Comparison of ENCODE assay signal across 8 mouse cellular contexts in the genomic region with DNA sequence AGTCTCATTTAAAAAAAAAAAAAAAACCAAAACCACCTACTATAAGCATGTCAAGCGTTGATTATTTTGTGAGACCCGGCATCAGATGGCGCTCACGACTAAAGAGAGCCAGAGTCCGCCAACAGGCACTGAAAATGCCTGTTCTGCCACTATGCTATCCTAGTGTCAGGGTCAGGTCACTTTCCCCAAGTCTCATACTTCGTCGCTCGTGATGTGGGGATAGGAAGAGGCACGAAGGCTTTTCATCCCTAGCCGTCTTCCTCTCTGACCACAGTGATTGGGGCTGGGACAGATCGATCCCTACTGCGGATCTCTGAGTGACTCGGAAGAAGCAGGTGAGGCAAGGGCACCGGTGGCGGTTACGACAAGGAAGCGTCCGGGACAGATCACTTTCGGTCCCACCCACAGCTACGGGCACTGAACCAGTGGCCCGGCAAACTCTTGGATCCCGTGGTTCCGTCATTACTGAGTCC. TPM values are rescaled to one million over a fixed set of nuclear protein-coding genes. Genes with fewer than 3 reads are reported as not detected.
A peak's percentile ranks its signal among the peaks of the same experiment; 100 is the strongest.
DNase-seq lines count a peak whose midpoint lies in the region; ATAC-seq and TF ChIP-seq lines count a peak whose summit lies in the region.

No protein-coding gene starts in this region.

- no peaks in the 10 kb centered on the region for H3K27me3 ChIP-seq in heart, postnatal 0 days (ENCODE audit: control insufficient read depth, insufficient read depth, low read length)
- H3K27me3 ChIP-seq in liver, embryonic 14.5 days (ENCODE audit: control insufficient read depth, insufficient read depth, low read length) = no peaks in the 10 kb centered on the region
- H3K27me3 ChIP-seq in testis, adult 2 months (ENCODE audit: control insufficient read depth, insufficient read depth, low read length) = no peaks in the 10 kb centered on the region

- TF ChIP-seq CTCF in bone marrow, adult 2 months (IDR thresholded peaks at IDR 0.05; ENCODE audit: control insufficient read depth, insufficient read depth, low read length) = peak; percentile 61
- TF ChIP-seq CTCF in heart, postnatal 0 days (IDR thresholded peaks at IDR 0.05; ENCODE audit: low read depth) = peak; percentile 71
- peak; percentile 71 for TF ChIP-seq CTCF in liver, embryonic 14.5 days (IDR thresholded peaks at IDR 0.05; ENCODE audit: low read depth)
- TF ChIP-seq CTCF in testis, adult 2 months (IDR thresholded peaks at IDR 0.05; ENCODE audit: control insufficient read depth, insufficient read depth, insufficient replicate concordance, low read depth, low read length) = 0 out of 2 replicates have a peak, but pooled peaks have one; percentile 9

- H3K36me3 ChIP-seq in heart, postnatal 0 days (replicated peaks; ENCODE audit: control insufficient read depth, insufficient read depth, low read length) = no peaks in the 10 kb centered on the region
- H3K36me3 ChIP-seq in liver, embryonic 14.5 days (replicated peaks; ENCODE audit: control insufficient read depth, insufficient read depth, low read depth) = no peaks in the 10 kb centered on the region
- H3K36me3 ChIP-seq in testis, adult 2 months (ENCODE audit: control insufficient read depth, insufficient read depth, low read length) = no peaks in the 10 kb centered on the region; the same call in 1 of the 2 replicates

- TF ChIP-seq POLR2A in bone marrow, adult 2 months (IDR thresholded peaks at IDR 0.05; ENCODE audit: borderline replicate concordance, control insufficient read depth, low read depth, low read length) = no peak
- no peak for TF ChIP-seq POLR2A in testis, adult 2 months (IDR thresholded peaks at IDR 0.05; ENCODE audit: control insufficient read depth, low read depth, low read length)

- H3K4me2 ChIP-seq in heart, postnatal 0 days (ENCODE audit: low read depth, low read length) = peak overlapping the region; percentile 76
- peak overlapping the region; percentile 87 for H3K4me2 ChIP-seq in liver, embryonic 14.5 days (ENCODE audit: low read depth)

- H3K9me3 ChIP-seq in heart, postnatal 0 days (replicated peaks; ENCODE audit: control insufficient read depth, low read length) = no peaks in the 10 kb centered on the region
- no peaks in the 10 kb centered on the region for H3K9me3 ChIP-seq in liver, embryonic 14.5 days (ENCODE audit: control insufficient read depth, low read length)

- TF ChIP-seq EP300 in heart, postnatal 0 days (IDR thresholded peaks at IDR 0.05; ENCODE audit: low read depth) = no peak
- no peak for TF ChIP-seq EP300 in liver, embryonic 14.5 days (IDR thresholded peaks at IDR 0.05; ENCODE audit: low read depth)

- ATAC-seq in erythroblast, adult 5-6 weeks (replicated peaks; ENCODE audit: low FRiP score, poor library complexity, severe bottlenecking) = peak; percentile 77
- ATAC-seq in heart, postnatal 0 days (ENCODE audit: insufficient read depth, low read depth) = peak; percentile 56
- ATAC-seq in liver, embryonic 14.5 days (ENCODE audit: insufficient read depth) = peak; percentile 74

- H3K4me1 ChIP-seq in bone marrow, adult 2 months (ENCODE audit: control insufficient read depth, insufficient read depth, low read length) = no peaks in the 10 kb centered on the region; the same call in 1 of the 2 replicates
- peaks cover 26% of the 10 kb centered on the region for H3K4me1 ChIP-seq in heart, postnatal 0 days (ENCODE audit: control insufficient read depth, insufficient read depth)
- H3K4me1 ChIP-seq in liver, embryonic 14.5 days (replicated peaks; ENCODE audit: control insufficient read depth in 2 of 2, insufficient read depth in 2 of 2, low read length in 1 of 2) = peaks cover 13 to 16% of the 10 kb centered on the region in 2 experiments
- H3K4me1 ChIP-seq in testis, adult 2 months (ENCODE audit: control insufficient read depth, insufficient read depth, low read length) = peaks cover 2% of the 10 kb centered on the region; the same call in 1 of the 2 replicates

- H3K9ac ChIP-seq in heart, postnatal 0 days (replicated peaks; ENCODE audit: low read depth, low read length) = peak overlapping the region; percentile 93
- H3K9ac ChIP-seq in liver, embryonic 14.5 days (replicated peaks) = peak overlapping the region; percentile 94

- H3K27ac ChIP-seq in bone marrow, adult 2 months (ENCODE audit: control insufficient read depth, insufficient read depth, low read depth, low read length, poor library complexity) = peak overlapping the region; percentile 96
- H3K27ac ChIP-seq in heart, postnatal 0 days (ENCODE audit: low read depth) = peak overlapping the region; percentile 97
- H3K27ac ChIP-seq in liver, embryonic 14.5 days = peak overlapping the region; percentile 89
- H3K27ac ChIP-seq in testis, adult 2 months (ENCODE audit: control insufficient read depth, insufficient read depth, low read depth, low read length) = peak overlapping the region; percentile 81

- H3K4me3 ChIP-seq in bone marrow, adult 2 months (replicated peaks; ENCODE audit: control insufficient read depth, low read depth, low read length) = peak overlapping the region; percentile 88
- peak overlapping the region; percentile 92 for H3K4me3 ChIP-seq in heart, postnatal 0 days (ENCODE audit: low read depth, low read length)
- H3K4me3 ChIP-seq in liver, embryonic 14.5 days (ENCODE audit: insufficient read depth in 1 of 2, low read depth in 2 of 2, low read length in 2 of 2) = peak overlapping the region; percentile 95 to 98
- peak overlapping the region; percentile 96 for H3K4me3 ChIP-seq in testis, adult 2 months (ENCODE audit: control insufficient read depth, low read depth, low read length)

- WGBS in bone marrow, adult 2 months = 1% methylated on average over 23 of the region's 23 CpGs
- WGBS in heart, postnatal 0 days = under 1% methylated on average over 23 of the region's 23 CpGs
- under 1% methylated on average over 23 of the region's 23 CpGs for WGBS in liver, embryonic 14.5 days (ENCODE audit: insufficient replicate concordance)

- peak; percentile 75 to 79 for DNase-seq in CD8-positive naive resting alpha-beta T cell, adult 2 months (ENCODE audit: low read depth in 2 of 2, low spot score in 2 of 2)
- peak; percentile 88 for DNase-seq in heart, postnatal 0 days (ENCODE audit: low spot score)
- peak; percentile 78 to 89 for DNase-seq in kidney, postnatal 25 days
- peak; percentile 61 to 77 (median 68) for DNase-seq in liver, embryonic 14.5 days (ENCODE audit: low read depth in 3 of 3, low spot score in 3 of 3)
- DNase-seq in natural killer cell, adult 2 months (ENCODE audit: low spot score in 2 of 2) = peak; percentile 84 to 87

RNA-seq across cellular contexts. Expression of a gene that starts 0.7 kb away (rescaled TPM):
- 20.0 and 36.5 TPM in 2 replicates for polyA plus RNA-seq in bone marrow, adult 2 months (2011; ENCODE audit: insufficient read depth, insufficient read length, low replicate concordance, missing spikeins)
- total RNA-seq in erythroblast, adult 5-6 weeks (2015; ENCODE audit: low replicate concordance) = 57.6 and 59.8 TPM in 2 replicates
- 50.2 and 53.9 TPM in 2 replicates for total RNA-seq in erythroblast, adult 5-6 weeks (2017; ENCODE audit: low replicate concordance)
- 76.0 and 113 TPM in 2 replicates for total RNA-seq in heart, postnatal 0 days (2014; rRNA removed; ENCODE audit: low replicate concordance)
- 131 and 138 TPM in 2 replicates for polyA plus RNA-seq in heart, postnatal 0 days (2015; fragmentation: Nextera tagmentation; extraction: Ambion mirVana)
- polyA plus RNA-seq in liver, embryonic 14.5 days (2012; rRNA removed) = 22.8 and 30.2 TPM in 2 replicates
- 59.7 and 62.2 TPM in 2 replicates for polyA plus RNA-seq in liver, embryonic 14.5 days (2014; fragmentation: Nextera tagmentation; extraction: Ambion mirVana)
- polyA plus RNA-seq in testis, adult 2 months (2012; rRNA removed) = 216 and 279 TPM in 2 replicates

RNA-seq across cellular contexts. Expression of a gene that starts 28.3 kb away (rescaled TPM):
- not detected in 2 replicates for polyA plus RNA-seq in bone marrow, adult 2 months (2011; ENCODE audit: insufficient read depth, insufficient read length, low replicate concordance, missing spikeins)
- total RNA-seq in erythroblast, adult 5-6 weeks (2015; ENCODE audit: low replicate concordance) = not detected in 2 replicates
- total RNA-seq in erythroblast, adult 5-6 weeks (2017; ENCODE audit: low replicate concordance) = not detected in 2 replicates
- 4.5 TPM in 1 of 2 replicates, not detected in the other for total RNA-seq in heart, postnatal 0 days (2014; rRNA removed; ENCODE audit: low replicate concordance)
- polyA plus RNA-seq in heart, postnatal 0 days (2015; fragmentation: Nextera tagmentation; extraction: Ambion mirVana) = 5.9 and 6.5 TPM in 2 replicates
- not detected in 2 replicates for polyA plus RNA-seq in liver, embryonic 14.5 days (2012; rRNA removed)
- not detected in 2 replicates for polyA plus RNA-seq in liver, embryonic 14.5 days (2014; fragmentation: Nextera tagmentation; extraction: Ambion mirVana)
- 25.9 and 29.4 TPM in 2 replicates for polyA plus RNA-seq in testis, adult 2 months (2012; rRNA removed)

RNA-seq across cellular contexts. Expression of a gene that starts 28.4 kb away (rescaled TPM):
- 3.9 and 16.7 TPM in 2 replicates for polyA plus RNA-seq in bone marrow, adult 2 months (2011; ENCODE audit: insufficient read depth, insufficient read length, low replicate concordance, missing spikeins)
- 2.1 and 2.5 TPM in 2 replicates for total RNA-seq in erythroblast, adult 5-6 weeks (2015; ENCODE audit: low replicate concordance)
- 0.85 and 1.5 TPM in 2 replicates for total RNA-seq in erythroblast, adult 5-6 weeks (2017; ENCODE audit: low replicate concordance)
- 91.6 and 105 TPM in 2 replicates for total RNA-seq in heart, postnatal 0 days (2014; rRNA removed; ENCODE audit: low replicate concordance)
- polyA plus RNA-seq in heart, postnatal 0 days (2015; fragmentation: Nextera tagmentation; extraction: Ambion mirVana) = 72.4 TPM in 2 replicates
- polyA plus RNA-seq in liver, embryonic 14.5 days (2012; rRNA removed) = 6.7 and 7.1 TPM in 2 replicates
- polyA plus RNA-seq in liver, embryonic 14.5 days (2014; fragmentation: Nextera tagmentation; extraction: Ambion mirVana) = 8.6 and 11.1 TPM in 2 replicates
- 21.3 and 22.7 TPM in 2 replicates for polyA plus RNA-seq in testis, adult 2 months (2012; rRNA removed)

RNA-seq across cellular contexts. Expression of a gene that starts 42.4 kb away (rescaled TPM):
- 50.0 and 123 TPM in 2 replicates for polyA plus RNA-seq in bone marrow, adult 2 months (2011; ENCODE audit: insufficient read depth, insufficient read length, low replicate concordance, missing spikeins)
- 4.6 and 8.8 TPM in 2 replicates for total RNA-seq in erythroblast, adult 5-6 weeks (2015; ENCODE audit: low replicate concordance)
- 6.8 and 8.9 TPM in 2 replicates for total RNA-seq in erythroblast, adult 5-6 weeks (2017; ENCODE audit: low replicate concordance)
- total RNA-seq in heart, postnatal 0 days (2014; rRNA removed; ENCODE audit: low replicate concordance) = 33.1 and 60.4 TPM in 2 replicates
- polyA plus RNA-seq in heart, postnatal 0 days (2015; fragmentation: Nextera tagmentation; extraction: Ambion mirVana) = 33.0 and 36.1 TPM in 2 replicates
- 2.0 and 2.6 TPM in 2 replicates for polyA plus RNA-seq in liver, embryonic 14.5 days (2012; rRNA removed)
- polyA plus RNA-seq in liver, embryonic 14.5 days (2014; fragmentation: Nextera tagmentation; extraction: Ambion mirVana) = 2.8 TPM in 2 replicates
- 1.6 and 2.4 TPM in 2 replicates for polyA plus RNA-seq in testis, adult 2 months (2012; rRNA removed)

Comparison
In these comparisons a context has a peak if more than half of its experiments do, and no peak if none do; other contexts are left out.
1. Peak in every context shown above with its lines: DNase-seq, ATAC-seq, H3K4me3 ChIP-seq and H3K27ac ChIP-seq.
2. CTCF ChIP-seq: peak in every context shown above with its lines; median percentile 71 in heart, postnatal 0 days; 71 in liver, embryonic 14.5 days; 61 in bone marrow, adult 2 months; 9 in testis, adult 2 months.